Mouse (Mus musculus): Measurements from ENCODE around the gene Lrrc74b. TPM values are rescaled to one million over a fixed set of nuclear protein-coding genes. Genes with fewer than 3 reads are reported as not detected.
"Not testable (repeated sequence)": the region's sequence is repeated elsewhere in the genome, so short reads cannot be mapped to it uniquely, and the experiment has no call there.

Lrrc74b gene
- polyA plus RNA-seq, 1 experiment from 2014 or later: not detected

DNA sequence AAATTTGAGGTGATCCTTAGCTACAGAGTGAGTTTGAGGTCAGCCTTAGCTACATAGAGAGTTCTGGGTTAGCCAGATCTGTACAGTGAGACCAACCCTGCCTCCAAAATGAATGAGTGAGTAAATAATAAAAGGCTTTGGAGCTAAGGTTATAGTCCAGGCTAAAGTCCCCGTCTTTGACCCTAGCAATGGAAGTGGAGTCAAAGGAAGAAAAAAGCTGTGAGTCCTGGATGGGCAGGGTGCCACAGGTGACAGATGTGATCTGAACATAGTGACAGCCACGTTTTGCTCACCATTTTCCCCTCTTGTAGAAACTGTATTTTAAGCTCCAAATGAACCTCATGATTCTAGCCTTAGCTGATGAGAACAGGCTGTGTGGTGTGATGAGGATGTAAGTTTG lies 42.1 kb downstream of the Lrrc74b start:
- H3K36me3 ChIP-seq (replicated peaks): peaks cover 87% of the 10 kb centered on the region
- ATAC-seq (ENCODE audit: insufficient read depth): no peak
- WGBS (ENCODE audit: insufficient replicate concordance): 68% methylated on average over 2 of the region's 2 CpGs

DNA sequence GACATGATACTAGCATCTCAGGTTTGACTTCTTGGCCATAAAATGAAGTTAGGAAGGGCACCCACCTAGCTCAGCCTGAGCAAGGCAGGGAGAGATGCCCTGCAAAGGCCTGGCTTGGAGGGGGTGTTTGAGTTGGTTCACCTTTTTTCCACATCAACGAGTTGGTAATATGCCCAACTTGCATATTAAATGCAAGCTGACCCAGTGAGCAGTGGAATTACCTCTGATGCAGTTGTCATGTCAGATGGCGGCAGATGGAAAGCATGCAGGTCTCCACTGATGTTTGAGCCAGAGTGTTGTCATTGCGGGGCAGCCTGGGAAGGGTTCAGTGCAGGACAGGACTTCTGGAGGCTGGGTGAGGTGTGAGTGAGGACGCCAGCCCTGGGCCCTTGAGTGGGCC lies 49.6 kb downstream of the Lrrc74b start:
- Histone ChIP-seq H3K4me3 (replicated peaks) (no peak overlapping the region), H3K9me3 (replicated peaks) (no peaks in the 10 kb centered on the region), H3K27me3 (no peaks in the 10 kb centered on the region), H3K27ac (replicated peaks) (no peak overlapping the region), H3K4me2 (no peak overlapping the region), H3K9ac (no peak overlapping the region), H3K36me3 (replicated peaks) (peaks cover 50% of the 10 kb centered on the region), H3K4me1 (replicated peaks) (peaks cover 39% of the 10 kb centered on the region)
- no peak for ATAC-seq (ENCODE audit: insufficient read depth)
- WGBS (ENCODE audit: insufficient replicate concordance): 66% methylated on average over 4 of the region's 4 CpGs

More for the DNA sequence above, 42.1 kb downstream of the Lrrc74b start:
- Histone ChIP-seq H3K4me1 (replicated peaks) (no peaks in the 10 kb centered on the region), H3K4me3 (replicated peaks) (no peak overlapping the region), H3K27me3 (no peaks in the 10 kb centered on the region), H3K4me2 (no peak overlapping the region), H3K27ac (replicated peaks) (no peak overlapping the region), H3K9me3 (replicated peaks) (no peaks in the 10 kb centered on the region), H3K9ac (no peak overlapping the region)

DNA sequence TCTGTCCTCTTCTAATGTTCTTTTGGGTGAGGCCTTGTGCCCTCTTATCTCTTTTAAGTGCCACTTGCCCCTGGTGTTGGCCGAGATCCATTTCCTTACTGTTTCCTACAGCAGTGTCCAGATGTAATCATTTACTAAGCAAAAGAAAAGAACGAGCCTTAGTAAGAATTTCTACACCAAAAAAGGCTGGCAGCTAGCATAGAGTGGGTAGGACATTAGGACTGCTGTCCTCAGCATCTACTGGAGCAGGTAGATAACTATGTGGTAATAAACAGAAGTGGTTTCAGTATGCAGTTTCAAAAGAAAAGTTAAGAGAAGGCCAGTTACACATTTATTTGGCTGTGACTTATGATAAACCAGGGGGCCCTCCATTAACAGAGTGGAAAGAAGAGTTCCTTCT lies 50.4 kb downstream of the Lrrc74b start:
- Histone ChIP-seq H3K9ac (no peak overlapping the region), H3K27me3 (peaks cover 6% of the 10 kb centered on the region; the same call in 1 of the 2 replicates), H3K4me1 (replicated peaks) (peaks cover 39% of the 10 kb centered on the region), H3K4me2 (peak overlapping the region; percentile 89; the same call in 1 of the 2 replicates), H3K36me3 (replicated peaks) (peaks cover 42% of the 10 kb centered on the region), H3K4me3 (replicated peaks) (no peak overlapping the region), H3K27ac (replicated peaks) (peak overlapping the region; percentile 21; the same call in 1 of the 2 replicates), H3K9me3 (replicated peaks) (no peaks in the 10 kb centered on the region)
- no peak for ATAC-seq (ENCODE audit: insufficient read depth)
- WGBS (ENCODE audit: insufficient replicate concordance): 28% methylated on average over 2 of the region's 2 CpGs

DNA sequence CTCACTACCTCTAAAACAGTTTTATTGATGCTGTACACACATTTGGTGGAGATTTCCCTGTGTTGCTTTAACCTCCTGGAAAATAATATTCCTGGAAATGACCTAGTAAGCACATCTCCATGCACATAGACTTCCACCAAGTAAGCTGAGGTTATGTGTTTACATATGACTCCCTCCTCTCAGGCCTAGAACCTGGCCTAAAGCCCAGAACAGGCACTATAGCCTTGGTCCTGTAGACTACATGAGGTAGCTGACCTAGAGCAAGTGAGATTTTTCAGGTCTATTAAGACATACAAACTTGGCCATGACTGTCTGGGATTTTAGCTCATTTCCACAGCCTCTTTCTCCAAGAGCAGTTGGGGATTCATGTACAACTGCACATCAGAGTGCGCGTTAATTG lies 50.9 kb downstream of the Lrrc74b start:
- peaks cover 6% of the 10 kb centered on the region; the same call in 1 of the 2 replicates for H3K27me3 ChIP-seq
- peak overlapping the region; percentile 84; the same call in 1 of the 2 replicates for H3K4me3 ChIP-seq (replicated peaks)
- H3K4me1 ChIP-seq (replicated peaks): peaks cover 39% of the 10 kb centered on the region
- H3K27ac ChIP-seq (replicated peaks): peak overlapping the region; percentile 21; the same call in 1 of the 2 replicates
- H3K4me2 ChIP-seq: peak overlapping the region; percentile 89
- H3K9ac ChIP-seq: no peak overlapping the region
- no peaks in the 10 kb centered on the region for H3K9me3 ChIP-seq (replicated peaks)
- 93% methylated on average over 2 of the region's 2 CpGs for WGBS (ENCODE audit: insufficient replicate concordance)
- ATAC-seq (ENCODE audit: insufficient read depth): no peak
- H3K36me3 ChIP-seq (replicated peaks): peaks cover 37% of the 10 kb centered on the region

DNA sequence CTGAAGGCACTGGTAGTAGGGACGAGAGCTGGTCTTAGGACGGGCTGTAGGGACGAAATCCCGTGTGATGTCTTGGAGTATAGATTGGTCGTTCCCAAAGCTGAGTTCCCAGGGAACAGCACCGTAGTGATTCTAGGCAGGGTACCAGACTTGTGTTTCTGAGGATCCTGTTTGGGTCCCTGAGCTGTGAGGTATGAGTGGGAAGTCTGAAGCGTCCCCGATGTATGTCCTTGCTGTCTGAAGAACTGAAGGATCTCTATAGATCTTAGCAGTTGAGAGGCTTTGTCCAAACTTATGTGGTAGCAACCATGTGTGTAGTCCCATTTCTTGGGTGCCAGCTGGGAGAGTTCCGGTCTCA lies 51.8 kb downstream of the Lrrc74b start:
- Histone ChIP-seq H3K4me1 (replicated peaks) (peaks cover 39% of the 10 kb centered on the region), H3K9me3 (replicated peaks) (no peaks in the 10 kb centered on the region), H3K27ac (replicated peaks) (peak overlapping the region; percentile 94), H3K27me3 (peaks cover 13% of the 10 kb centered on the region; the same call in 1 of the 2 replicates), H3K4me3 (replicated peaks) (peak overlapping the region; percentile 84), H3K4me2 (peak overlapping the region; percentile 89), H3K9ac (peak overlapping the region; percentile 78), H3K36me3 (replicated peaks) (peaks cover 30% of the 10 kb centered on the region)
- 8% methylated on average over 9 of the region's 9 CpGs for WGBS (ENCODE audit: insufficient replicate concordance)
- ATAC-seq (ENCODE audit: insufficient read depth): peak; percentile 11; the same call in 1 of the 2 replicates

DNA sequence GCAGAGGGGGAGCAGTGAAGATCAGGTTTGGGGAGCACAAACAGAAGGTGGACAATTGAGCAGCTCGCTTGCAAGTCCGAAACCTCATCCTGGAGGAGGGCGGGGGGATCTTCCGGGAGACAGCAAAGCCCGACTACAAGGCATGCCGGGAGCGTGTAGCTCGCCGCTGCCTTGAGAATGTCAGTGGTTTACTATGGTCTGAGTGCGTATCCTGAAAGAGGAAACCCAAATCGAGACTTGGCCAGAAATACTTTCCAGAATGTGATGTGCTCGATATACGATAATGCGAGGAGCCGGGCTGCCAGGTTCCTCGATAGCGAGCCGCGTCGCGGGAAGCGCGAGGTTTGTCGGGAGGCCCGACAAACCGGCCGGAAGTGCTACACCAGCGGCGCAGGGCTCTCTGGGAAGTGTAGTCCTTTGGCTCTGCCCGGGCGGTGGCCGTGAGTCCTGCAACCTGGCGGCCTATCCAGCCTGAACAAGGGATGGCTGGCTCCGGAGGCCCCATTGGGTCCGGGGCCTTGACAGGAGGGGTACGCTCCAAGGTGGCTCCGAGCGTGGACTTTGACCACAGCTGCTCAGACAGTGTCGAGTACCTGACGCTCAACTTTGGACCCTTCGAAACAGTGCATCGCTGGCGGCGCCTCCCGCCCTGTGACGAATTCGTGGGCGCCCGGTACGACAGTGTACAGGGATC lies 52.4 kb downstream of the Lrrc74b start, which contains the start of gene Lztr1:
Gene Lztr1, plus strand, starts transcription at position 143 of the 694 bp plus-strand sequence.
- ATAC-seq (ENCODE audit: insufficient read depth): peak; percentile 96
- peaks cover 16% of the 10 kb centered on the region; the same call in 1 of the 2 replicates for H3K27me3 ChIP-seq
- under 1% methylated on average over 50 of the region's 50 CpGs for WGBS (ENCODE audit: insufficient replicate concordance)
- peaks cover 25% of the 10 kb centered on the region for H3K36me3 ChIP-seq (replicated peaks)
- H3K27ac ChIP-seq (replicated peaks): peak within 1 kb of the TSS; percentile 94
- H3K4me2 ChIP-seq: peak within 1 kb of the TSS; percentile 89
- H3K9ac ChIP-seq: peak within 1 kb of the TSS; percentile 78
- H3K9me3 ChIP-seq (replicated peaks): no peaks in the 10 kb centered on the region
- H3K4me1 ChIP-seq (replicated peaks): peaks cover 39% of the 10 kb centered on the region
- peak within 1 kb of the TSS; percentile 84 for H3K4me3 ChIP-seq (replicated peaks)

DNA sequence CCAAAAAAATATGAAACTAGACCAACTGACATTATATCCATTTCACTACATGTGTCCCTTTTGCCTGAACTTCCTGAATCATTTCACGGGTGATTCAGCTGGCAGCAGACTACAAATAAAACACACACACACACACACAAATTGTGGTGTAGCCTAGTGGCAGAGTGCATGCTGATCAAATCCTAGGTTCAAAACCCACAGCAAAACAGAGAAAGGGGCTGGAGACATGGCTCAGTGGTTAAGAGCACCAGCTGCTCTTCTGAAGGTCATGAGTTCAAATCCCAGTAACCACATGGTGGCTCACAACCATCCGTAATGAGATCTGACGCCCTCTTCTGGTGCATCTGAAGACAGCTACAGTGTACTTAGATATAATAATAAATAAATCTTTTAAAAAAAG lies 53.0 kb downstream of the Lrrc74b start:
- H3K4me1 ChIP-seq (replicated peaks): peaks cover 39% of the 10 kb centered on the region
- peak overlapping the region; percentile 84 for H3K4me3 ChIP-seq (replicated peaks)
- H3K4me2 ChIP-seq: peak overlapping the region; percentile 89
- H3K27me3 ChIP-seq: peaks cover 17% of the 10 kb centered on the region; the same call in 1 of the 2 replicates
- peak overlapping the region; percentile 78 for H3K9ac ChIP-seq
- ATAC-seq (ENCODE audit: insufficient read depth); H3K9me3 ChIP-seq (replicated peaks): not testable (repeated sequence)
- WGBS (ENCODE audit: insufficient replicate concordance): 17% methylated on average over 3 of the region's 3 CpGs
- peaks cover 19% of the 10 kb centered on the region for H3K36me3 ChIP-seq (replicated peaks)
- H3K27ac ChIP-seq (replicated peaks): peak overlapping the region; percentile 94

DNA sequence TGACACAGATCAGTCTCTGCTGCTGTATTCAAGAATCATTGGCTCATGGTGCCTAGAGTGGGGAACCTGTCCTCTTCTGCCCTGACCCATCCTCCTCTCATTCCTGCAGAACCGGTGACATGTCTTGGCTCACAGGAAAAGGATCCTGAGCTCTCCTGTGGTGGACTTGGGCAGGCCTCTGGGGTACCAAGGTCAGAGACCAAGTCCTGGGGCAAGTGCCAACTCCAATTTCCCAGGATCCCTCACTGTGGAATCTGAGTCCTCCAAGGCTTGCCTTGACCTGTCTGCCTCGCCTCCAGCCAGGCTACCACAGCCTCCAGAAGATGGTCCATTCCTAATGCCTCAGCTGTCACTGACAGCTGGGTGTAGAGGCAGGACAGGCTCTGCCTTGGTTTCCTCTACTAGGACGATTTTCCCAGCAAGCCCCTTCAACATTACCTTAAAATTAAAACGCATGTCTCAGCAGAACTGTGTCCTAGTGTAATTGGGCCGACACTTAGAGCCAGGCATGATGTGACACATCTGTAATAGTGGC lies 54.0 kb downstream of the Lrrc74b start:
- H3K27ac ChIP-seq (replicated peaks): no peak overlapping the region
- peaks cover 10% of the 10 kb centered on the region; the same call in 1 of the 2 replicates for H3K36me3 ChIP-seq (replicated peaks)
- no peaks in the 10 kb centered on the region for H3K9me3 ChIP-seq (replicated peaks)
- no peak overlapping the region for H3K4me2 ChIP-seq
- WGBS (ENCODE audit: insufficient replicate concordance): 71% methylated on average over 5 of the region's 5 CpGs
- peaks cover 32% of the 10 kb centered on the region for H3K4me1 ChIP-seq (replicated peaks)
- peaks cover 17% of the 10 kb centered on the region; the same call in 1 of the 2 replicates for H3K27me3 ChIP-seq
- H3K9ac ChIP-seq: no peak overlapping the region
- ATAC-seq (ENCODE audit: insufficient read depth): no peak
- H3K4me3 ChIP-seq (replicated peaks): no peak overlapping the region

DNA sequence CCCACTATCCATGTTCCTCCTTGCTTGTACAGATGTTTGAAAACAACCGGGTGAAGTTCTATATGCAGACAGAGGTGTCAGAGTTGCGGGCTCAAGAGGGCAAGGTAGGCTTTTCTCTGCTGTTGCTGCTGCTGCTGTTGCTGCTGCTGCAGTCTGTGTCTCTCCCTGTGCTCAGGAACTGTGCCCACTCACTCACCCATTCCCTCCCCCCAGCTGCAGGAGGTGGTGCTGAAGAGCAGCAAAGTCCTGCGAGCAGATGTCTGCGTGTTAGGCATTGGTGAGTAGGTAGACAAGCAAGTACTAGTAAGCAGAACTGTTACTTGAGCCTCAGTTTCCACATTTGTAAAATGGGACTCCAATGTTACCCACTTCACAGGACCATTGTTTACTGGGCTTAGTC lies 58.4 kb downstream of the Lrrc74b start:
- Histone ChIP-seq H3K4me2 (no peak overlapping the region), H3K27me3 (peaks cover 17% of the 10 kb centered on the region; the same call in 1 of the 2 replicates), H3K4me3 (replicated peaks) (no peak overlapping the region), H3K27ac (replicated peaks) (no peak overlapping the region), H3K36me3 (replicated peaks) (no peaks in the 10 kb centered on the region), H3K9ac (no peak overlapping the region), H3K4me1 (replicated peaks) (no peaks in the 10 kb centered on the region; the same call in 1 of the 2 replicates), H3K9me3 (replicated peaks) (no peaks in the 10 kb centered on the region)
- ATAC-seq (ENCODE audit: insufficient read depth): no peak
- 56% methylated on average over 4 of the region's 4 CpGs for WGBS (ENCODE audit: insufficient replicate concordance)

DNA sequence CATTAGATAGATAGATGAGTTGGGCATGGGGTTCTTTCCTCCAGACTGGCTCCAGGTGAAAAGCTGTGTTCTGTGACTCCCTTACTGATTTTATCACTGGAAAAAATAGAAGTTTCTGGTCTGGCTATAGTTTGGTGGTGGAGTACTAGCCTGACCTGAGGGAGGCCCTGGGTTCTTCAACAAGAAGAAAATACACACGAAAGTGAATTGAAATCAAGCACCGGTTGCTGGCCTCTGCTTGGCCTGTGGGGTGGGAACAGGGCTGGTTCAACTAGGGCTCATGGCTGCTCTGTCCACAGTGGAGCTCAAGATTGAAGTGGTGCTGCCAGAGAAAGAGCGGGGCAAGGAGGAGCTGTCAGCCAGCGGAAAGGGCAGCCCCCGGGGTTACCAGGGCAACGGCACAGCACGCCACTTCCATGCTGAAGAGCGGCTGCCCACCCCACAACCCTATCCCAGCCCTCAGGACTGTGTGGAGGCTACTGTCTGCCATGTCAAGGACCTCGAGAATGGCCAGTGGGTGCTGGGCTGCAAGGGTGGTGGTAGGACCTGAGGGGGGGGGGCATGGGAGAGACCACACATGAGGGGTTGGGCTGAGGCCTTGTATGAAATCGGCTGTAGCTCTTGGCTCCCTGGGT lies 61.7 kb downstream of the Lrrc74b start:
- H3K27me3 ChIP-seq: 0 out of 2 replicates have a peak, but pooled peaks cover 6% of the 10 kb centered on the region
- WGBS (ENCODE audit: insufficient replicate concordance): 51% methylated on average over 10 of the region's 10 CpGs
- no peak overlapping the region for H3K27ac ChIP-seq (replicated peaks)
- H3K36me3 ChIP-seq (replicated peaks): no peaks in the 10 kb centered on the region
- peaks cover 3% of the 10 kb centered on the region; the same call in 1 of the 2 replicates for H3K4me1 ChIP-seq (replicated peaks)
- no peak; the same call in 1 of the 2 replicates for ATAC-seq (ENCODE audit: insufficient read depth)
- no peak overlapping the region for H3K4me3 ChIP-seq (replicated peaks)
- H3K4me2 ChIP-seq: no peak overlapping the region
- H3K9ac ChIP-seq: no peak overlapping the region
- H3K9me3 ChIP-seq (replicated peaks): no peaks in the 10 kb centered on the region

All from liver, embryonic 15.5 days (tissue).